Mouse (Mus musculus) cerebellum, adult 8-10 months (tissue): ENCODE measurements around the gene Olfr222.
A peak's percentile ranks its signal among the peaks of the same experiment; 100 is the strongest.

Experiments
- DNase-seq: peaks from one replicate; pipeline ENCODE4 v3.0.0; 2022

The Olfr222 gene

DNA sequence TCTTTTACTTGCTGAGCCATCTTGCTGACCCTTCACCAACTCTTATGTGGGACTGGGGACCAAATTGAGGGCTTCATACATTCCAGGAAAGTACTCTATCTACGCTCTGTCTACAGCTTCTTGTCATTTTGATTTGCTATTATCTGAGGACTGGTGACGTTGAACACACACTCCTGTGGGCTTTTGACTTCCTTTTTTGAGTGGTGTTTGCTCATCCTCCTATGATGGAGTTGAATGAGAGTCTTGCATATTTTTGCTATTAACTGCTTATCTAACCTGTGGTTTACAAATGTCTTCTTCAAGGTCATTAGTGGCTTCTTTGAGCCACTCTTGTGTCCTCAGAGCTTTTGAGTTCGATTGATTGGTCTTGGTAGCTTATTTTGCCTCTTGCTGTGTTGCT is 35.9 kb downstream of the Olfr222 start:
- no peak for DNase-seq

- DNase-seq = no peak
Observed at GRCm38 (mm10) chr11:59538387-59538786, 37.6 kb downstream of the Olfr222 start.

GRCm38 (mm10) chr11:59537218-59538130 is 38.6 kb downstream of the Olfr222 start:
- DNase-seq = no peak

DNA sequence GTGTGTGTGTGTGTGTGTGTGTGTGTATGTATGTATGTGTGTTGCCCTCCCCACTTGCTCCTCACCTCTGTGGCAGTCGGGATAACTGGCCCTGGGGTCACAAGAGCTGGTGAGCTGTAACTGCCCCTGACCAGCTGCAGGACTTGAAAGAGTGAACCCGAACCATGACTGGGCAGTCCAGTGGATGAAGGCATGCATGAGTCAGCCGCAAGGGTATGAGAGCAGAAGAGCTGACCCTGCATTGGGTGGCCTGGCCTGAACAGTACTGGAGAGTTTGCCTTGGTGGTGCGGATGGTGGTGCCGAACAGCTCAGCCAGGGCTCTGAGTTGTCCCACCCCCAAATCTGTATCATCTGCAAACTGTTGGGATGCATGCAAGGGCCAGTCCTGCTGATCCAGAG is 44.5 kb downstream of the Olfr222 start:
- no peak for DNase-seq

- peak; percentile 75 for DNase-seq
Observed at GRCm38 (mm10) chr11:59530870-59531535, 45.0 kb downstream of the Olfr222 start.

GRCm38 (mm10) chr11:59530221-59530620 is 45.8 kb downstream of the Olfr222 start:
- no peak for DNase-seq

- DNase-seq = no peak
Observed at GRCm38 (mm10) chr11:59526472-59527080, 49.5 kb downstream of the Olfr222 start, which contains the start of gene Zkscan17. TSS of gene Zkscan17 (minus strand) at chr11:59526751.

GRCm38 (mm10) chr11:59525237-59525636 is 50.8 kb downstream of the Olfr222 start:
- DNase-seq = peak; percentile 83

- DNase-seq = no peak
Observed at GRCm38 (mm10) chr11:59524150-59524549, 51.9 kb downstream of the Olfr222 start.
